Mouse (Mus musculus) lung, postnatal 0 days (tissue): ENCODE data around the gene Etd. TPM values are rescaled to one million over a fixed set of nuclear protein-coding genes. Genes with fewer than 3 reads are reported as not detected.
A peak's percentile ranks its signal among the peaks of the same experiment; 100 is the strongest.
"Not testable (repeated sequence)": the region's sequence is repeated elsewhere in the genome, so short reads cannot be mapped to it uniquely, and the experiment has no call there.

Source experiments
- ATAC-seq: fragments of 200-750 bp; cut with Nextera tagmentation; 2 replicates; pipeline ENCODE4 v1.8.0; 2017; ENCODE audit warnings: moderate library complexity
- DNase-seq: peaks from one replicate; pipeline ENCODE4 v3.0.0-alpha.2; 2016; ENCODE audit warnings: low spot score
- H3K27ac ChIP-seq: fragments of 300-500 bp; sonication (generic); 2 replicates; pipeline ENCODE4 v1.5.1; 2014; ENCODE audit warnings: antibody characterized with exemption, mild to moderate bottlenecking, low read length, mixed read lengths
- H3K27me3 ChIP-seq: fragments of 300-500 bp; sonication (generic); replicated peaks from 2 replicates; pipeline ENCODE4 v1.6.1; 2014; ENCODE audit warnings: low read length, mixed read lengths; ENCODE audit not compliant: insufficient read depth
- H3K36me3 ChIP-seq: fragments of 300-500 bp; sonication (generic); 2 replicates; pipeline ENCODE4 v1.6.1; 2014; ENCODE audit warnings: low read length, mixed read lengths; ENCODE audit not compliant: insufficient read depth
- H3K4me1 ChIP-seq: fragments of 300-500 bp; sonication (generic); 2 replicates; pipeline ENCODE4 v1.6.1; 2014; ENCODE audit warnings: antibody characterized with exemption, low read depth, low read length, mixed read lengths; ENCODE audit not compliant: insufficient read depth
- H3K4me2 ChIP-seq: fragments of 300-500 bp; sonication (generic); replicated peaks from 2 replicates; pipeline ENCODE4 v1.6.1; 2014; ENCODE audit warnings: low read depth, mild to moderate bottlenecking, low read length, moderate library complexity, mixed read lengths
- H3K4me3 ChIP-seq: fragments of 300-500 bp; sonication (generic); 2 replicates; pipeline ENCODE4 v1.5.1; 2014; ENCODE audit warnings: low read depth, low read length
- H3K9ac ChIP-seq: fragments of 300-500 bp; sonication (generic); replicated peaks from 2 replicates; pipeline ENCODE4 v1.6.1; 2014; ENCODE audit warnings: low read depth, mild to moderate bottlenecking
- H3K9me3 ChIP-seq: fragments of 300-500 bp; sonication (generic); 2 replicates; pipeline ENCODE4 v1.6.1; 2016; ENCODE audit warnings: low read length, mixed read lengths
- CTCF ChIP-seq: IDR thresholded peaks from 2 replicates; pipeline ENCODE4 v1.5.1; 2016; ENCODE audit warnings: antibody characterized with exemption, mild to moderate bottlenecking
- EP300 ChIP-seq: IDR thresholded peaks from 2 replicates; pipeline ENCODE4 v1.6.1; 2016; ENCODE audit warnings: antibody characterized with exemption, mild to moderate bottlenecking, control low read depth
- WGBS: fragments of 180-500 bp; shearing (Covaris S2); extraction: QIAGEN DNeasy Blood & Tissue Kit; methylation state at CpG from one replicate; pipeline ENCODE4 v1.1.7; 2014; 5-methylcytosine and 5-hydroxymethylcytosine counted together
- polyA plus RNA-seq: library from polyadenylated mRNA; unstranded; fragments of >200 nt; fragmentation: Nextera tagmentation; extraction: Ambion mirVana; gene quantifications from 2 replicates; pipeline ENCODE4 v1.2.1, GENCODE M21; 2015

Gene Etd
- polyA plus RNA-seq = not detected in 2 replicates

DNA sequence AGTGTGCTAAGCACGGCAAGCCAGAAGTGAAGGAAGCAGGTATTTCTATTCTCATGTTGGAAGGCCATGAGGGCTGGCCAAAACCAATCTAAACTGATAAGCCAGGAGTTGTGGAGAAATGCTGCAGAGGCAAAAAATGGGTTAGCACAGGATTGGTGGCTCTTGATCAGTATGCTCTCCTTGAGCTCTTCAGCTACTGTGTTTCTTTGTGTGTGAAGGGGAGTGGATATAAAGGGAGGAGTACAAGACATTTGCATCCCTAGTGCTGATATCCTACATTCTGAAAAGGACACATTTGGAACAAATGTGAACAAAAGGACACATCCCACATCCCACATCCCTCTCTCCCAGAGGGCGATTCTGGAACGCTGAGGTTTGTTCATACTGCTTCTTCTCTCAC is at the start of gene Etd:
Gene Etd, plus strand, starts transcription at position 301 of the 400 bp plus-strand sequence.
- no peak within 1 kb of the TSS for H3K9ac ChIP-seq
- no peak within 1 kb of the TSS for H3K4me3 ChIP-seq
- H3K4me1 ChIP-seq = no peaks in the 10 kb centered on the region
- H3K9me3 ChIP-seq = no peaks in the 10 kb centered on the region
- no peak within 1 kb of the TSS for H3K4me2 ChIP-seq
- ATAC-seq (no peak), DNase-seq (no peak)
- no peaks in the 10 kb centered on the region for H3K27me3 ChIP-seq
- no peak within 1 kb of the TSS for H3K27ac ChIP-seq
- no peaks in the 10 kb centered on the region for H3K36me3 ChIP-seq
- whole genome bisulfite sequencing = 87% methylated on average over 3 of the region's 3 CpGs
- no peak for TF ChIP-seq CTCF
- TF ChIP-seq EP300 = no peak

DNA sequence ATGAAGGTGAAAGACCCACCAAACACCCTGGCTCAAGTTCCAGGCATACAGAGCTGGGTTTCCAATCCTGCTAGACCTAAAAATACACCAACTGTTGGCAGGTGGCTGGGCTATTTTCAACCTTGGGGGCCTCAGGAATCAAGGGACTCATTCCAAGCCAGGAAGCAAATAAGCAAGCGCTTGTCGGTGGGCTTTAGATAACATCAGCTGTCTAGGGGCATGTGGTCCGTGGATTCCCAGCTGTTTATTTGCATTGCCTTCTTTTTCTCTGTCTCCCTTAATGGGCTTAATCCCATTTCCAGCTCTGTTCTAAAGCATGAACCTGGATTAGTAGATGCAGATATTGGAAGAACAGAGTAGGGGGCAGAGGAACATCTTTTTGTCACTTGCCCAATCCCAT is 48.4 kb upstream of the Etd start:
- no peaks in the 10 kb centered on the region for H3K9me3 ChIP-seq
- H3K4me2 ChIP-seq = no peak overlapping the region
- H3K36me3 ChIP-seq = no peaks in the 10 kb centered on the region
- H3K4me1 ChIP-seq = no peaks in the 10 kb centered on the region
- TF ChIP-seq EP300 (no peak), CTCF (no peak)
- H3K9ac ChIP-seq = no peak overlapping the region
- H3K4me3 ChIP-seq = no peak overlapping the region
- no peaks in the 10 kb centered on the region for H3K27me3 ChIP-seq
- DNase-seq = no peak
- 56% methylated on average over 3 of the region's 3 CpGs for WGBS
- no peak for ATAC-seq
- H3K27ac ChIP-seq = no peak overlapping the region

DNA sequence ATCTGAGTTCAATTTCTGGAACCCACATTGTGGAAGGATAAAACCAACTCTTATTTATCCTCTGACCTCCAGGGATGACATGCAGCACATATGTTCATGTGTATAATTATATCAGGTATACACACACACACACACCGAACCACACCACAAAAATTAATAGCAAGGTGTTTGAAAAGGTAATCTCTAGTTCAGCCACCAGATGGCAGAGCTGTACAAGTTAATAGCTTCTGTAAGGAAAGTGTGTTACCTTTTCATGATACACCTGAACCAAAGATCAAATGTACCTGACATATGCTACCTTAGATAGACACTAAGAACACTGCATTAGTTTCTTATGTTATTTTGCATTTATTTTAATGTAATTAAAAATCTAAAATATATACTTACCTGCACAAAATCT is 1.8 kb upstream of the Etd start:
- Histone ChIP-seq H3K27ac (no peak overlapping the region), H3K4me3 (no peak overlapping the region), H3K4me1 (no peaks in the 10 kb centered on the region), H3K36me3 (no peaks in the 10 kb centered on the region), H3K4me2 (no peak overlapping the region), H3K9me3 (no peaks in the 10 kb centered on the region), H3K27me3 (no peaks in the 10 kb centered on the region), H3K9ac (no peak overlapping the region)
- ATAC-seq = no peak
- peak; percentile 13 for DNase-seq
- peak; percentile 56 for TF ChIP-seq CTCF
- no peak for TF ChIP-seq EP300
- 79% methylated on average over 1 of the region's 1 CpGs for WGBS

DNA sequence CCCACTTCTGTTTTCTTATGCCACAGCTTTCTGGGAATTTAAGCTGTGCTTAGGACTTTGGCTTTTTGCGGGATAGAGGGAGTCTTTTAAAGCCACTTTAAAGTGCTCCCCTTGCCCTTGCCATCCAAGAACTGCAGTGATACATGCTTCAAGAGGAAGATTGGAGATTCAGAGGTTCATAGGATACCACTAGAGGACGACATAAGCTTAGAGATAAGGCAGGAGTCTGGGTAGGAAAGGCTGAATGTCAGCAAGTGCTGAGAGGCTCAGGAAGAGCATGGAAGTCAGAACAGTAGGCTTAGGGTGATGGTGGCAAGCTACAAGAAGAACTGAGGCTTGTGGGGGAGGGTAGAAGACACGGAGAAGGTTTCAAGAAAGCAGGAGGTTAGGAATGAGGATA is 24.9 kb downstream of the Etd start:
- no peak overlapping the region for H3K27ac ChIP-seq
- 47% methylated on average over 3 of the region's 3 CpGs for WGBS
- H3K9me3 ChIP-seq = no peaks in the 10 kb centered on the region
- ATAC-seq (no peak), DNase-seq (no peak)
- no peak overlapping the region for H3K9ac ChIP-seq
- no peaks in the 10 kb centered on the region for H3K27me3 ChIP-seq
- H3K4me2 ChIP-seq = no peak overlapping the region
- no peaks in the 10 kb centered on the region for H3K4me1 ChIP-seq
- H3K4me3 ChIP-seq = no peak overlapping the region
- H3K36me3 ChIP-seq = no peaks in the 10 kb centered on the region
- TF ChIP-seq EP300 (no peak), CTCF (peak; percentile 33)

DNA sequence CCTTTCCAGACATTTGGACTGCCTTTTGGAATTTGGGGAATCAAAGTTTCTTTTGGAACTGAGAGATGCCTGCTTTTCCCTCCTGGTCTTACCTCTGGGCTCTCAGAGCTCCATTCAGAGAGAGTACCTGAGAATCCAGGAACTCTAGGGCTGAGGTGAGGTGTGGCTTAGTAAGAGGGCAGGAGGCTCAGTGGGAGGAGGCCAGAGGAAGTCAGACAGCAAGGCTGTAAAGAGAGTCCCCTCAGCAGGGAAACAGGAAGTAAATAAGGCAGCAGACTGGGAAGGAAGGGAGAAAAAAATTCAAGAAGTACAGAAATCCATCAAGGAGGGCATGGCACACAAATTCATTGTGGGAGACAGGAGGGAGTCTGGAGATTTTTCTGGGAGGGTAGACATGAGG is 29.5 kb downstream of the Etd start:
- H3K4me1 ChIP-seq, H3K4me3 ChIP-seq, H3K9me3 ChIP-seq, H3K27me3 ChIP-seq, ATAC-seq, H3K9ac ChIP-seq, H3K27ac ChIP-seq, H3K36me3 ChIP-seq, DNase-seq, H3K4me2 ChIP-seq: not testable (repeated sequence)

Other genes with a start within 250 kb of the Etd start
- 2.5 and 3.9 TPM in 2 replicates for gene Plac1, start 194.8 kb upstream of the Etd start, polyA plus RNA-seq
- 4.9 and 5.3 TPM in 2 replicates for gene Fam122b, start 165.1 kb upstream of the Etd start, polyA plus RNA-seq
- gene Fam122c, start 161.5 kb upstream of the Etd start, polyA plus RNA-seq = not detected in 2 replicates
- gene Mospd1, start 64.4 kb upstream of the Etd start, polyA plus RNA-seq = 35.8 and 38.8 TPM in 2 replicates
- 37.1 and 39.9 TPM in 2 replicates for gene Rtl8c, start 173.1 kb downstream of the Etd start, polyA plus RNA-seq
- not detected in 2 replicates for gene Gm14597, start 174.1 kb downstream of the Etd start, polyA plus RNA-seq
- gene Rtl8a, start 208.8 kb downstream of the Etd start, polyA plus RNA-seq = 287 and 330 TPM in 2 replicates
- gene Rtl8b, start 235.5 kb downstream of the Etd start, polyA plus RNA-seq = 193 and 215 TPM in 2 replicates